Mouse (Mus musculus): ENCODE data around the gene Rrp36. TPM values are rescaled to one million over a fixed set of nuclear protein-coding genes. Genes with fewer than 3 reads are reported as not detected.

Rrp36 gene
- polyA plus RNA-seq, 1 experiment from 2014 or later, result 34.5 TPM

GRCm38 (mm10) chr17:46647279-46647678, 26.9 kb downstream of the Rrp36 start:
- ATAC-seq (ENCODE audit: low read depth) (no peak), DNase-seq (ENCODE audit: low spot score) (no peak)
- Histone ChIP-seq H3K9ac (ENCODE audit: low read depth, low read length) (no peak overlapping the region), H3K4me2 (ENCODE audit: low read depth, low read length) (peak overlapping the region; percentile 73; the same call in 1 of the 2 replicates), H3K27me3 (replicated peaks; ENCODE audit: control insufficient read depth, insufficient read depth, low read length) (no peaks in the 10 kb centered on the region), H3K4me1 (ENCODE audit: control insufficient read depth, insufficient read depth, low read length) (peaks cover 29% of the 10 kb centered on the region), H3K4me3 (ENCODE audit: low read depth, low read length) (peak overlapping the region; percentile 77), H3K27ac (replicated peaks; ENCODE audit: low read depth, low read length) (no peak overlapping the region), H3K36me3 (ENCODE audit: control insufficient read depth, insufficient read depth, low read length) (peaks cover 35% of the 10 kb centered on the region), H3K9me3 (ENCODE audit: control insufficient read depth, low read length) (no peaks in the 10 kb centered on the region)
- 89% methylated on average over 7 of the region's 7 CpGs for WGBS

GRCm38 (mm10) chr17:46646322-46646662, 27.9 kb downstream of the Rrp36 start:
- H3K4me3 ChIP-seq (ENCODE audit: low read depth, low read length), result peak overlapping the region; percentile 77
- 0% methylated on average over 12 of the region's 19 CpGs for WGBS
- H3K4me2 ChIP-seq (ENCODE audit: low read depth, low read length), result peak overlapping the region; percentile 73
- peaks cover 37% of the 10 kb centered on the region for H3K36me3 ChIP-seq (ENCODE audit: control insufficient read depth, insufficient read depth, low read length)
- H3K9me3 ChIP-seq (ENCODE audit: control insufficient read depth, low read length), result no peaks in the 10 kb centered on the region
- DNase-seq (ENCODE audit: low spot score) (no peak), ATAC-seq (ENCODE audit: low read depth) (peak; percentile 2; the same call in 1 of the 2 replicates)
- H3K27ac ChIP-seq (replicated peaks; ENCODE audit: low read depth, low read length), result peak overlapping the region; percentile 79
- no peaks in the 10 kb centered on the region for H3K27me3 ChIP-seq (replicated peaks; ENCODE audit: control insufficient read depth, insufficient read depth, low read length)
- peaks cover 19% of the 10 kb centered on the region for H3K4me1 ChIP-seq (ENCODE audit: control insufficient read depth, insufficient read depth, low read length)
- H3K9ac ChIP-seq (ENCODE audit: low read depth, low read length), result peak overlapping the region; percentile 87

DNA sequence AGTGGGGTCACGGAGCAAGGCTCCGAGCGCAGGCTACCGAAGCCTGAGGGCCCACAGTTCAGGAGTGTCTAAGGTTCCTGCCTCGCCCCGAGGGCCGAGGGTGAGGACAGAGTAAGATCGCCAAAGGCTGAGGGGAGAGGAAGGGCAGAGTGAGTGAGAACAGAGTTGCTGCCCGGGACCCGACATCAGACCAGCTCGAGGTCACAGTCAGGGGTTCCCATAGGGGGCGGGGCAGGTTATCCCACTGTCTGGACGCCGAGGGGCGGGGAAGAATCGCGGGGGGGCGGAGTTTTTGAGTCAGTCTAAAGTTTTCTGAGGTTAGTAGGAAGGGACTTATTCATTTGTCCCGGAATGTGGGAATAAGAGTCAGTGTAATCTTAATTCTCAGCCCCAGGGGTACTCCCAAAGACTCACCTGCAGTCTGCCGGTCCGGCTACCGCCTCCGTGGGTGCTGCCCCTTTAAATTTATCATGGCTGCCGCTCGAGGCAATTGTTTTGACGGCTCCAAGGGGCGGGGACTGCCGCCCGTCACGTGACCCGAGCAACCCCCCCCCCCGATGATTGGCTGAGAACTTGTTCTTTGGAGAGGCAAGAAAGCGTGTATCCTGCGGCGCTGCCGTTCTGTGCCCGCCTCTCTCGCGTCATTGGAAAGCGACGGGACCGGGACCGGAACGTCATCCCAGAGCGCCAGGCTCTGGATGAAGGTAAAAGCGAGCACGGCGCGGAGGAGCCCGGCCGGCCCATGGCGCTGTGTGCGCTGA, 28.4 kb downstream of the Rrp36 start, which contains the start of the genes Klc4 and Mrpl2:
Gene Klc4, minus strand, starts transcription at position 462 of the 761 bp plus-strand sequence.
Gene Mrpl2, plus strand, starts transcription at position 669 of the 761 bp plus-strand sequence.
- H3K9ac ChIP-seq (ENCODE audit: low read depth, low read length), result peak within 1 kb of the TSS; percentile 87
- WGBS, result under 1% methylated on average over 37 of the region's 53 CpGs

DNA sequence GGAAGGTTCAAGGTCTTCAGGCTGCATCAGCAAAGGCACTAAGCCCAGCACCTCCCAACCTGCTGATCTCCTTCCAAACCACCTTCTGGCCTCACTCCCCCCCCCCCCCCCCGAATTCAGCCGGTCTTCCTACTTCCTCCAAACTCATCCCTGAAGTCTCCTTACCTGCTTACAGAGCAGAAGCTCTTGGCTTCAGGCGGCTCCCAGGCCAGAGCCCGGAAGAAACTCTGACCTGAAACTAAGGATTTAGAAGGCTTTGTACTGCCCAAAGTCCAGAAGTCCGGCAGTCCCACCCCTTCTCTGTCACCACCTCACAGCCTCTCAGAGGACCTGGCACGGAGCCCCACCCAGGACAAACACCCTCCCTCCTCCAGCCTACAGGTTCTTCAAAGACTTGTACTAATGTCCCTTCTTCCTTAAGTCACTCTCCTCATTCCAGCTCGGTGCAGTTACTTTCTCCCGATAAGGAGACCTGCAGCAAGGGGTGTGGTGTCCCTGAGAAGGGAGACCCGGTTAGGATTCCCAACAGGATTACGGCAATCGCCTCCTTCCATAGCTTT, 29.2 kb downstream of the Rrp36 start:
- ATAC-seq (ENCODE audit: low read depth), result no peak
- H3K27ac ChIP-seq (replicated peaks; ENCODE audit: low read depth, low read length), result peak overlapping the region; percentile 42
- peak overlapping the region; percentile 84 for H3K4me2 ChIP-seq (ENCODE audit: low read depth, low read length)
- no peaks in the 10 kb centered on the region for H3K9me3 ChIP-seq (ENCODE audit: control insufficient read depth, low read length)
- H3K9ac ChIP-seq (ENCODE audit: low read depth, low read length), result peak overlapping the region; percentile 81
- peaks cover 48% of the 10 kb centered on the region for H3K36me3 ChIP-seq (ENCODE audit: control insufficient read depth, insufficient read depth, low read length)
- 11% methylated on average over 11 of the region's 11 CpGs for WGBS
- H3K27me3 ChIP-seq (replicated peaks; ENCODE audit: control insufficient read depth, insufficient read depth, low read length), result no peaks in the 10 kb centered on the region
- peak overlapping the region; percentile 77 for H3K4me3 ChIP-seq (ENCODE audit: low read depth, low read length)
- DNase-seq (ENCODE audit: low spot score), result no peak
- peaks cover 17% of the 10 kb centered on the region for H3K4me1 ChIP-seq (ENCODE audit: control insufficient read depth, insufficient read depth, low read length)

More for the DNA sequence above, 28.4 kb downstream of the Rrp36 start, which contains the start of the genes Klc4 and Mrpl2:
- Histone ChIP-seq H3K4me1 (ENCODE audit: control insufficient read depth, insufficient read depth, low read length) (peaks cover 17% of the 10 kb centered on the region), H3K9me3 (ENCODE audit: control insufficient read depth, low read length) (no peaks in the 10 kb centered on the region), H3K4me2 (ENCODE audit: low read depth, low read length) (peak within 1 kb of the TSS; percentile 84), H3K27ac (replicated peaks; ENCODE audit: low read depth, low read length) (peak within 1 kb of the TSS; percentile 79), H3K36me3 (ENCODE audit: control insufficient read depth, insufficient read depth, low read length) (peaks cover 43% of the 10 kb centered on the region), H3K4me3 (ENCODE audit: low read depth, low read length) (peak within 1 kb of the TSS; percentile 77), H3K27me3 (replicated peaks; ENCODE audit: control insufficient read depth, insufficient read depth, low read length) (no peaks in the 10 kb centered on the region)
- DNase-seq (ENCODE audit: low spot score) (peak; percentile 98), ATAC-seq (ENCODE audit: low read depth) (peak; percentile 66)

- no peak for DNase-seq (ENCODE audit: low spot score)
- no peaks in the 10 kb centered on the region for H3K9me3 ChIP-seq (ENCODE audit: control insufficient read depth, low read length)
- H3K36me3 ChIP-seq (ENCODE audit: control insufficient read depth, insufficient read depth, low read length), result peaks cover 54% of the 10 kb centered on the region
- no peak for ATAC-seq (ENCODE audit: low read depth)
- H3K4me2 ChIP-seq (ENCODE audit: low read depth, low read length), result peak overlapping the region; percentile 84
- WGBS, result 85% methylated on average over 12 of the region's 12 CpGs
- peak overlapping the region; percentile 81 for H3K9ac ChIP-seq (ENCODE audit: low read depth, low read length)
- peak overlapping the region; percentile 77; the same call in 1 of the 2 replicates for H3K4me3 ChIP-seq (ENCODE audit: low read depth, low read length)
- peaks cover 13% of the 10 kb centered on the region for H3K4me1 ChIP-seq (ENCODE audit: control insufficient read depth, insufficient read depth, low read length)
- H3K27ac ChIP-seq (replicated peaks; ENCODE audit: low read depth, low read length), result no peak overlapping the region
- H3K27me3 ChIP-seq (replicated peaks; ENCODE audit: control insufficient read depth, insufficient read depth, low read length), result no peaks in the 10 kb centered on the region
Measured at GRCm38 (mm10) chr17:46644152-46644805, 29.9 kb downstream of the Rrp36 start.

- H3K27me3 ChIP-seq (replicated peaks; ENCODE audit: control insufficient read depth, insufficient read depth, low read length), result no peaks in the 10 kb centered on the region
- ATAC-seq (ENCODE audit: low read depth) (no peak), DNase-seq (ENCODE audit: low spot score) (no peak)
- WGBS, result 94% methylated on average over 17 of the region's 17 CpGs
- no peak overlapping the region for H3K4me2 ChIP-seq (ENCODE audit: low read depth, low read length)
- peaks cover 13% of the 10 kb centered on the region for H3K4me1 ChIP-seq (ENCODE audit: control insufficient read depth, insufficient read depth, low read length)
- no peaks in the 10 kb centered on the region for H3K9me3 ChIP-seq (ENCODE audit: control insufficient read depth, low read length)
- H3K36me3 ChIP-seq (ENCODE audit: control insufficient read depth, insufficient read depth, low read length), result peaks cover 40% of the 10 kb centered on the region
- no peak overlapping the region for H3K27ac ChIP-seq (replicated peaks; ENCODE audit: low read depth, low read length)
- H3K4me3 ChIP-seq (ENCODE audit: low read depth, low read length), result no peak overlapping the region
- no peak overlapping the region for H3K9ac ChIP-seq (ENCODE audit: low read depth, low read length)
Measured at GRCm38 (mm10) chr17:46642060-46642459, 32.1 kb downstream of the Rrp36 start.

GRCm38 (mm10) chr17:46639929-46640328, 34.2 kb downstream of the Rrp36 start:
- ATAC-seq (ENCODE audit: low read depth), result no peak
- no peak overlapping the region for H3K9ac ChIP-seq (ENCODE audit: low read depth, low read length)
- peaks cover 47% of the 10 kb centered on the region for H3K36me3 ChIP-seq (ENCODE audit: control insufficient read depth, insufficient read depth, low read length)
- no peak overlapping the region for H3K4me2 ChIP-seq (ENCODE audit: low read depth, low read length)
- H3K4me1 ChIP-seq (ENCODE audit: control insufficient read depth, insufficient read depth, low read length), result peaks cover 6% of the 10 kb centered on the region; the same call in 1 of the 2 replicates
- no peaks in the 10 kb centered on the region for H3K27me3 ChIP-seq (replicated peaks; ENCODE audit: control insufficient read depth, insufficient read depth, low read length)
- no peaks in the 10 kb centered on the region for H3K9me3 ChIP-seq (ENCODE audit: control insufficient read depth, low read length)
- WGBS, result 81% methylated on average over 7 of the region's 9 CpGs
- no peak overlapping the region for H3K27ac ChIP-seq (replicated peaks; ENCODE audit: low read depth, low read length)
- DNase-seq (ENCODE audit: low spot score), result no peak
- no peak overlapping the region for H3K4me3 ChIP-seq (ENCODE audit: low read depth, low read length)

DNA sequence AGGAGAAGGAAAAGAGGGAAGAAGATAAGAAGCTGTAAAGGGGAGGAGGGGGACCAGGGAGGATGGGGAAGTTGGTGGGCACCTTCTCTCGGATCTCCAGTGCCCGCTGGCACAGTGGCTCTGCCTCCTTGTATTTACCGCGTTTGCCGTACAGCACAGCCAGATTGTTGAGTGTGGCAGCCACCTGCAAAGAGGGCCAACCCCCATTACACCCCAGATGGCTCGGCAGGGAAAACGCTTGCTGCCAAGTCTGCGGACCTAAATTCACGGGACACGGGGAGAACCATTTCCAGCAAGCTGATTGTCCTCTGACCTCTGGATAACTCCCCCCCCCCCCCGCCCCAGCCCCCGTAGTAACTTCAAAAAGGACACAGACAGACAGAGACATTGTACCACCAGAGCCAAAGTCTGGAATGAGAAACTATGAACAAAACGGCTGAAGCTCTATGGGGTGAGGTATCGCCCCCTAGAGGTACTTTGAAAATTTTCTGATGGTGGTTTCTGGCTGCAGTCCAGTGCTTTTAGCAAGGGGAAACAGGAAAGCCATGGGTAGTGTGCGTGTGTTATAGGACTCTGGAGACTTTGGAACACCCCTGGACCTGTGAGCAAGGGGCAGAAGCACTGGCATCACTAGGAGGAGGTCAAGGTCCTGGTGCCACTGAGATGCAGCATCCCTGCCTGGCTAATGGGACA, 37.2 kb downstream of the Rrp36 start:
- Histone ChIP-seq H3K9ac (ENCODE audit: low read depth, low read length) (peak overlapping the region; percentile 47; the same call in 1 of the 2 replicates), H3K4me3 (ENCODE audit: low read depth, low read length) (0 out of 2 replicates have a peak overlapping the region, but pooled peaks have one; percentile 9)

More for the DNA sequence above, 37.2 kb downstream of the Rrp36 start:
- no peaks in the 10 kb centered on the region for H3K27me3 ChIP-seq (replicated peaks; ENCODE audit: control insufficient read depth, insufficient read depth, low read length)
- no peaks in the 10 kb centered on the region; the same call in 1 of the 2 replicates for H3K4me1 ChIP-seq (ENCODE audit: control insufficient read depth, insufficient read depth, low read length)
- H3K27ac ChIP-seq (replicated peaks; ENCODE audit: low read depth, low read length), result no peak overlapping the region; the same call in 1 of the 2 replicates
- H3K36me3 ChIP-seq (ENCODE audit: control insufficient read depth, insufficient read depth, low read length), result peaks cover 45% of the 10 kb centered on the region
- peak overlapping the region; percentile 27 for H3K4me2 ChIP-seq (ENCODE audit: low read depth, low read length)
- H3K9me3 ChIP-seq (ENCODE audit: control insufficient read depth, low read length), result no peaks in the 10 kb centered on the region
- DNase-seq (ENCODE audit: low spot score), result peak; percentile 86
- 19% methylated on average over 15 of the region's 15 CpGs for WGBS
- peak; percentile 45 for ATAC-seq (ENCODE audit: low read depth)
